Mouse (Mus musculus) neutrophil, adult 83 days (primary cell): ENCODE data around the gene Olfr1504. TPM values are rescaled to one million over a fixed set of nuclear protein-coding genes. Genes with fewer than 3 reads are reported as not detected.

Source experiments
- total RNA-seq, 2 experiments: library from RNA; stranded (reverse); gene quantifications; one replicate each; pipeline ENCODE4 v1.2.4; 2023

The Olfr1504 gene
- not detected for total RNA-seq

DNA sequence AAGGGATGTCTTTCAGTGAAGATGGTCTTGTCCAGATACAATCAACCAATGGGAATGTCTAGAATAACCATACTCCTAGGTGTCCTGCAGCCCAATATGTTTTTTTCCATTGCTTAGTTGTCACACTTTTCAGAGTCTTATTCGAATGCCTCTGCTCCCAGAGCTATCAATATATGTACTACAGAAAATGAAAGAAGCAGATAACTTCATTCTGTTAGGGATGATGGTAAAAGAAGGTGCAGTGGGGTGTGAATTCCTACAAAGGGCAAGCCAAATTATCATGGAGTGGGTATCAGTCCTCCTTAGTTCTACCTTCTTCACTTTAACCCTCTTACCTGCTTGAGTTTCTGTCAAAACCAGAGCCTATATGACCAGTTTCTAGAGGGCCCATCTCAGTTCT lies at the start of gene Olfr1504:
Gene Olfr1504 (minus strand): TSS at position 101 of the 400 bp plus-strand sequence.

GRCm38 (mm10) chr19:13913230-13913629 lies 15.5 kb upstream of the Olfr1504 start, which contains the start of gene Olfr1505:
Olfr1505 (plus strand) TSS chr19:13913530.

GRCm38 (mm10) chr19:13861495-13861894 lies 36.2 kb downstream of the Olfr1504 start, which contains the start of gene Olfr1502:
Olfr1502 (plus strand) TSS chr19:13861795.

GRCm38 (mm10) chr19:13850592-13850991 lies 47.1 kb downstream of the Olfr1504 start, which contains the start of gene Olfr1501:
Olfr1501 (minus strand) TSS chr19:13850692.

Other genes with a start within 250 kb of the Olfr1504 start
- not detected for gene Olfr1490, start 246.8 kb downstream of the Olfr1504 start, total RNA-seq
- gene Olfr1491, start 200.7 kb downstream of the Olfr1504 start, total RNA-seq: not detected
- gene Olfr1493-ps1, start 174.7 kb downstream of the Olfr1504 start, total RNA-seq: not detected
- gene Olfr1494, start 158.2 kb downstream of the Olfr1504 start, total RNA-seq: not detected
- not detected for gene Olfr1495, start 133.3 kb downstream of the Olfr1504 start, total RNA-seq
- not detected for gene Olfr1496, start 120.0 kb downstream of the Olfr1504 start, total RNA-seq
- not detected for gene Olfr1497, start 99.7 kb downstream of the Olfr1504 start, total RNA-seq
- gene Olfr1499, start 78.5 kb downstream of the Olfr1504 start, total RNA-seq: not detected
- gene Olfr1500, start 67.4 kb downstream of the Olfr1504 start, total RNA-seq: not detected
- not detected for gene Olfr1501, start 47.2 kb downstream of the Olfr1504 start, total RNA-seq
- gene Olfr1502, start 36.1 kb downstream of the Olfr1504 start, total RNA-seq: not detected
- gene Olfr1505, start 15.6 kb upstream of the Olfr1504 start, total RNA-seq: not detected